Mouse (Mus musculus) spleen, adult 12 weeks (tissue): ENCODE measurements around the gene Olfr43.

Source experiments
- DNase-seq: peaks from one replicate; pipeline ENCODE4 v3.0.0; 2022; ENCODE audit warnings: low spot score

The Olfr43 gene

GRCm38 (mm10) chr11:74211279-74211678 is at the start of gene Olfr43:
Gene Olfr43 (minus strand): TSS chr11:74211379.
- no peak for DNase-seq

DNA sequence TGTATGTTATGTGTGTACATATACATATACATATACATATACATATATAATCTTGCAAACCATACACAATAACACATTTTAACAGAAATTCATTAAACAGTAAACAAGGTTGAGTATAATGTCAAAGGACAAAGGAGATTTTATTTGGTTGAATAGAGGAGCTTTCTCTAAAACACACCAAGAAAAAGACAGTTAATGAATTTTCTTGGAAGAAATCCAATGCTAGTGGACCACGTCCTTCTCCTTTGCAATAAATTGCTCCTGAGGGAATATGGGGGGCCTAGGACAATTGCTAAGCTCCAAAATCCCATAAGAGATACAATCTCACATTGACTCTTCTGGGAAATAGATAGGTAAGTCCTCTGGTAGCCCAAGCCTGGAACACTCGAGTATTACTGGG is 48.3 kb upstream of the Olfr43 start, which contains the start of gene Olfr406:
Gene Olfr406 (plus strand): TSS at position 301 of the 400 bp plus-strand sequence.
- no peak for DNase-seq

GRCm38 (mm10) chr11:74241201-74241600 is 30.0 kb upstream of the Olfr43 start:
- DNase-seq: no peak

DNA sequence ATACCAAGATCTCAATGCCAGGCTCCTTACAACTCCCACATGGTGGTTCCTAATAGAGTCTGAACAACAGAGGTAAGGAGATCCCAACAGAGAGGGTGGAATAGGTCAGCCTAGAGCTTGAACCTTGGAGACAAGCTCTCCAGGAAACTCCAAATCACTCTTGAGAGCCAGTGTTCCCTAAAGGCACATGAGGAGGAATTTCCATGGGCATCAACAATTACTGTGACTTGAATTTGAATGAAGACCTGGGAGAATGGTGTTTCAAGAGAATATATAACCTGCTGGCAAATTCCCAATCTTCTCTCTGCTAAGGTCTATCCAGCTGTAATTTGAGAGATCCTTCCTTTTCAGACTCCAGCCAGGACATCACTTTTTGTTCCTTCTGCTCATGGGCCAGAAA is 25.2 kb downstream of the Olfr43 start, which contains the start of gene Olfr403:
Gene Olfr403 (plus strand): TSS at position 301 of the 400 bp plus-strand sequence.
- no peak for DNase-seq

DNA sequence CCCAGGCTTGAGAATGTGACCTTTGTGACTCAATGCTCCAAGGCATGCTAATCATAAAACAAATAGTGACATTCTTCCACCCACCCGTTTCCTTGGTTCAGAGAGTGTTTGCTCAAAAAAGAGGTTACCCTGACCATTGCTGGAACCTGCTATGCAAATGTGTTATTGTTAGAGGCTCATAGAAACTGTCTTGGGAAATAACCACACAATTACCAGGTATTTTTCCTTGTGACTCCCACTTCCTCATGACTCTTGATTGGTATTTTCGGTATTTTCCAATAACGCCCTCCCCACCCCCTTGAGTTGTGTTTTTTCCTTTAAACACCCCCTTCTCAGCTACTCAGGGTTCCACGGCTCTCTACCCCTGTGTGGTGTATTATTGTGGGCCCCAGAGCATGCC is 27.4 kb downstream of the Olfr43 start:
- DNase-seq: no peak

DNA sequence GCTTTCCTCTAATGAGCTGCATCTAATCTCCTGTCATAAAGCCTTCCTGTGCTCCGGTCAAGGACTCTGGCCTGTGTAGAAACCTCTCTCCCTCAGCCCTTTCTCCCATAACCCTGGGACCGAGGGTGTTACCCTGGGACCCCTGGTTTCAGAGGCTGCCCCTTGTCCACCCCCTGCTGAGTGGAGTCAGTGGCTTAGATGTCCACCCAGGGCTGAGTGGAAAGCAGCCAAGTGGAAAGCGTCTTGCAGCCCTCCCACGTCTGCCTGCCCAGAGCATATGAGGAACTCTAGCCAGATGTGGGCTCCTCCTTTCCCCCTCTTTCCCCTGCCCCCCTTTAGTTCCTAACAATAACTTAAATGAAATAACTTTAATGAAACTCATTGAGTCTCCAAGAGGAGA is 28.0 kb downstream of the Olfr43 start:
- DNase-seq: no peak

GRCm38 (mm10) chr11:74168771-74169170 is 42.4 kb downstream of the Olfr43 start:
- DNase-seq: no peak
